Mouse (Mus musculus) neural tube, embryonic 15.5 days (tissue): ENCODE results near the gene Ugt2a3. TPM values are rescaled to one million over a fixed set of nuclear protein-coding genes. Genes with fewer than 3 reads are reported as not detected.
"Not testable (repeated sequence)": the region's sequence is repeated elsewhere in the genome, so short reads cannot be mapped to it uniquely, and the experiment has no call there.

Experiments
- ATAC-seq: fragments of 200-750 bp; cut with Nextera tagmentation; 2 replicates; pipeline ENCODE4 v1.8.0; 2017; ENCODE audit warnings: mild to moderate bottlenecking, moderate TSS enrichment, moderate library complexity; ENCODE audit not compliant: low FRiP score
- H3K27ac ChIP-seq: fragments of 300-500 bp; sonication (generic); replicated peaks from 2 replicates; pipeline ENCODE4 v1.5.1; 2015; ENCODE audit warnings: mild to moderate bottlenecking, inconsistent platforms
- H3K27me3 ChIP-seq: fragments of 300-500 bp; sonication (generic); replicated peaks from 2 replicates; pipeline ENCODE4 v1.6.1; 2015; ENCODE audit warnings: inconsistent platforms
- H3K36me3 ChIP-seq: fragments of 300-500 bp; sonication (generic); 2 replicates; pipeline ENCODE4 v1.6.1; 2015; ENCODE audit warnings: inconsistent platforms
- H3K4me1 ChIP-seq: fragments of 300-500 bp; sonication (generic); 2 replicates; pipeline ENCODE4 v1.6.1; 2015; ENCODE audit warnings: inconsistent platforms
- H3K4me2 ChIP-seq: fragments of 300-500 bp; sonication (generic); 2 replicates; pipeline ENCODE4 v1.6.1; 2015; ENCODE audit warnings: inconsistent platforms, mild to moderate bottlenecking, moderate library complexity
- H3K4me3 ChIP-seq: fragments of 300-500 bp; sonication (generic); replicated peaks from 2 replicates; pipeline ENCODE4 v1.5.1; 2015; ENCODE audit warnings: mild to moderate bottlenecking, inconsistent platforms
- H3K9ac ChIP-seq: fragments of 300-500 bp; sonication (generic); replicated peaks from 2 replicates; pipeline ENCODE4 v1.6.1; 2015; ENCODE audit warnings: mild to moderate bottlenecking, inconsistent platforms
- H3K9me3 ChIP-seq: fragments of 300-500 bp; sonication (generic); replicated peaks from 2 replicates; pipeline ENCODE4 v1.6.1; 2016; ENCODE audit warnings: inconsistent platforms
- WGBS: fragments of 180-500 bp; shearing (Covaris S2); methylation state at CpG from one replicate; pipeline ENCODE4 v1.1.7; 2015; ENCODE audit warnings: mixed read lengths; 5-methylcytosine and 5-hydroxymethylcytosine counted together
- polyA plus RNA-seq: library from polyadenylated mRNA; unstranded; fragments of >200 nt; fragmentation: Nextera tagmentation; extraction: Ambion mirVana; gene quantifications from 2 replicates; pipeline ENCODE4 v1.2.1, GENCODE M21; 2015

Ugt2a3 gene
- not detected in 2 replicates for polyA plus RNA-seq

DNA sequence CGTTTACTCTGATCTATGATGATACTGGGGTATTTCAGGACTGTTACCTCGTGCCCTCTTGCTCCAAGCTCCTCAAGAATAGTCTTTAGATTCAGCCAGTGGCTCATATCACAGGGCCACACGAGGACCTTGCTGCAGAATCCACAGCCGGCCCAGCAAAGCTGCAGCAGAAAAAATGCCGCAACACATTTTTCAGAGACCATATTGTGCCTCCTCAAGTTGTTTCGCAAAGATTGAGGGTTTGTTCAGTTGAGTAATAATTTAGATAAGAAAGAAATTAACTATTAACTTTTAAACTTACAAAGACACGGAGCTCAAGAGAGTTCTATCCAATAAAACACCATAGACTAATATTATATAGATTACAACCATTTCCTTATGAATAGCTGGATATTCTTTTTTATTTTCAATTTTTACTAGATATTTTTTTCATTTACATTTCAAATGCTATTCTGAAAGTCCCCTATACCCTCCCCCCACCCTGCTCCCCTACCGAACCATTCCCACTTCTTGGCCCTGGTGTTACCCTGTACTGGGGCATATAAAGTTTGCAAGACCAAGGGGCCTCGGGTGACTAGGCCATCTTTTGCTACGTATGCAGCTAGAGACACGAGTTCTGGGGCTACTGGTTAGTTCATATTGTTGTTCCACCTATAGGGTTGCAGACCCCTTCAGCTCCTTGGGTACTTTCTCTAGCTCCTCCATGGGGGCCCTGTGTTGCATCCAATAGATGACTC, at the start of gene Ugt2a3:
Ugt2a3 (minus strand) TSS at position 235 of the 737 bp plus-strand sequence.
- Histone ChIP-seq H3K9me3 (no peaks in the 10 kb centered on the region), H3K9ac (no peak within 1 kb of the TSS), H3K4me3 (no peak within 1 kb of the TSS), H3K4me1 (no peaks in the 10 kb centered on the region), H3K27ac (no peak within 1 kb of the TSS), H3K36me3 (no peaks in the 10 kb centered on the region), H3K4me2 (no peak within 1 kb of the TSS), H3K27me3 (no peaks in the 10 kb centered on the region)
- no peak for ATAC-seq
- WGBS, result 82% methylated on average over 11 of the region's 11 CpGs

DNA sequence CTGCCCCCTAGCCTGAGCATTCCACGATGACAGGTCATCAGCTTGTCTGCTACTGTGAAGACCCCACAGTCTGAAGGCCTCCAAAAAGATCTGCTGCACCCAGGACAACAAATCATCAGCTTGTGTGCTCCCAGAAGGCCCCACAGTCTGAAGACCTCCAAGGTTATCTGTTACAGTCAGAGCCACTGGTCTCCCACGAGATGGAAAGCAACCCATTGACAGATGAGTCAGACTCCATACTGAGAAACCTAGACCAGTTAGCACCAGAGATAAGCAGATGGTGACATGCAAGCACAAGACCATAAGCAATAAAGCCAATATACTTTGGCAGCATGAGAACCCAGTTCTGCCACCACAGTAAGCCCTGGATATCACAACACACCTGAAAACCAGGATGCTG, 43.2 kb upstream of the Ugt2a3 start:
- H3K4me1 ChIP-seq, result no peaks in the 10 kb centered on the region
- no peak overlapping the region for H3K9ac ChIP-seq
- no peak overlapping the region for H3K4me3 ChIP-seq
- no peak for ATAC-seq
- no peaks in the 10 kb centered on the region for H3K9me3 ChIP-seq
- H3K27ac ChIP-seq, result no peak overlapping the region
- H3K27me3 ChIP-seq, result no peaks in the 10 kb centered on the region
- H3K36me3 ChIP-seq, result no peaks in the 10 kb centered on the region
- H3K4me2 ChIP-seq, result no peak overlapping the region
- 78% methylated on average over 2 of the region's 2 CpGs for WGBS

DNA sequence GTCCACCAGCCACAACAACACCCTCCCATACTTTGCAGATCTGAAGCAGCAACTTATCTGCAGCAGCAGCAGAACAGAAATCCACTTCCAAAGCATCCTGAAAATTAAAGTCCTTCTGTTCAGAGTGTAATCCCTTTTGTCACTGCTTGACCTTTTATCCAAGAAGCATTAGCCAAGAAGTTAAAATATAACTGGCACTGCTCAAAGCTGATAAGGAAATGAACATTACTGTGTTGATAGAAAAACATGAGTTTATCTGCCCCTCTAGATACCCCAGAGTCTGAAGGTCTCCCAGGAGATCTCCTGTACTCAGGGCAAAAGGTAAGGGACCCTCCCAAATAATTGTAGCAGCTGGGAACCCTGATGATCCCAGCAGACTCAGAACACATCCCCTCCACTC, 42.8 kb upstream of the Ugt2a3 start:
- Histone ChIP-seq H3K27ac (no peak overlapping the region), H3K4me3 (no peak overlapping the region), H3K4me1 (no peaks in the 10 kb centered on the region), H3K9me3 (no peaks in the 10 kb centered on the region), H3K27me3 (no peaks in the 10 kb centered on the region), H3K9ac (no peak overlapping the region), H3K4me2 (no peak overlapping the region), H3K36me3 (no peaks in the 10 kb centered on the region)
- ATAC-seq, result no peak

DNA sequence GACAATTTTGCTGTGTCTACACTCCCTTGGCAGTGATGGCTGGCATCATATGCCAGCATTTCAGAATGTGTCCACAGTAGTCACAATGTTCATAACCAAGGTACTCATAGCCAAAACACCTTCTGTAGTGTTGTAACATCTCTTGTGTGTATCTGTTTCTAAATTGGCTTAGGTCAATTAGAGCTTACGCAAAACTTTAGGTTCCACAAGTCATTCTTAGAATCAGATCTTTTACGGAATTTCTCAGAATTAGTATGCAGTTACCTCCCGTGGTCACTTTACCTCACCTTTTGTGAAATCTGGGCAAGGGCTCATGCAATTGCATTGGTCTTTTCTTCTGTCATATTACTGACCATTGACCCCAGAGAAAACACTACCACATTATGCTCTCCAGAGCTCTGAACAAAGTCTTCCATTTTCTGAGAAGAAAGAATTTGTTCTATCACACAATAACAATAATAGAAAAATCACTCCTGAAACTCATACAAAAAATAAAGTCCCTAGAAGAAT, 38.9 kb upstream of the Ugt2a3 start:
- Histone ChIP-seq H3K4me3 (no peak overlapping the region), H3K4me2 (no peak overlapping the region), H3K4me1 (no peaks in the 10 kb centered on the region), H3K9ac (no peak overlapping the region), H3K27me3 (no peaks in the 10 kb centered on the region), H3K9me3 (no peaks in the 10 kb centered on the region), H3K36me3 (no peaks in the 10 kb centered on the region), H3K27ac (no peak overlapping the region)
- ATAC-seq, result no peak
- WGBS, result 96% methylated on average over 3 of the region's 3 CpGs

DNA sequence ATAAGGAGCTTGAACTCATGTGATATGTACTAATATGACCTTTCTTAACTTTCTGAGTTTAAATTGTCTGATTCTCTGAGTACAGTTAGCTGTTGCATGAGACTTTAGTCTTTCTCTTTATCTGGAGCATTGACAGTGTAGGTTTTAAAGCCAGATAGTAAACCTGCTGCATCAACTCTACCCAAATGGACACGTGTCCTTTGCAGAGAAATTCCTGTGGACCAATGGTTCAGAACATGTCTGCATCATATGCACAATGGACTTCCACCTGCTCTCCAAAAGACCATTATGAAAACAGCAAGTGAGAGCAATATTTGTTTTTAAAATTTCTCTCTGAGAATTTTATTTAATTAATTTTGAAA, 36.5 kb upstream of the Ugt2a3 start:
- Histone ChIP-seq H3K36me3 (no peaks in the 10 kb centered on the region), H3K4me3 (no peak overlapping the region)

DNA sequence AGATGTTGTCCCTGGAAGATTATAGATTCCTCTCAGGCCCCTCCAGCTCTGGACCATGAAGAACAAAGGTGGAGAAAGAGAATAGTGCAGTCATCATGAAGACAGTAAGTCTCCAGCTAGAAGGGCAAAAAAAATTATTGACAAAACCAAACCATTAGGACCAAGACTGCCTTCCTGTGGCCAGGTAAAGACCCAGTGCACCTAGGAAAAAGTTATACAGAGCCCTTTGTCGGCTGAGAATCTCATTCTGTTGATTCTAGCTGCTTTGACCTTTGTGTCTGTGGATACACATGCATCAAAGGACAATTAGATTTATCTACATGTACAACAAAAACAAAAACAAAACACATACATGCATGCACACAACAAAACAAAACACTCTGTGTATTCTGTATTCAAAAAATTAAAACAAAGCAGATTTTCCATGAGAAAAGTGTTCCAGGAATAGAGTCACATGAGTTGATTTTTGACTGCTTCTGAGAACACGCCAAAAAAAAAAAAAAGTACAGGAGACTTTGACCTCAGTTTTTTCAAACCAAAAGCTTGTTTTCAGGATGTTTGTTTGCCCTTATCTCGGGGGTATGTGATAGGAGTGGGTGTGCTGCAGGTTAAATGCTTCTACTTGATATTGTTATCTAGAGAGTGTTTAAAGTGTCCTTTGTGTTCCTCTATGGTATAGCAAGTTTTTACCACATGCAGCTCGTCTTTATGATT, 36.0 kb upstream of the Ugt2a3 start:
- not testable (repeated sequence) for H3K9ac ChIP-seq, H3K9me3 ChIP-seq, H3K4me2 ChIP-seq, H3K36me3 ChIP-seq, H3K4me3 ChIP-seq, H3K4me1 ChIP-seq, ATAC-seq, H3K27ac ChIP-seq, H3K27me3 ChIP-seq
- 71% methylated on average over 4 of the region's 4 CpGs for WGBS

More for the DNA sequence above, 36.5 kb upstream of the Ugt2a3 start:
- Histone ChIP-seq H3K4me1 (no peaks in the 10 kb centered on the region), H3K27ac (no peak overlapping the region), H3K9ac (no peak overlapping the region), H3K27me3 (no peaks in the 10 kb centered on the region), H3K4me2 (no peak overlapping the region), H3K9me3 (no peaks in the 10 kb centered on the region)
- ATAC-seq, result no peak
- WGBS, result 87% methylated on average over 1 of the region's 1 CpGs

DNA sequence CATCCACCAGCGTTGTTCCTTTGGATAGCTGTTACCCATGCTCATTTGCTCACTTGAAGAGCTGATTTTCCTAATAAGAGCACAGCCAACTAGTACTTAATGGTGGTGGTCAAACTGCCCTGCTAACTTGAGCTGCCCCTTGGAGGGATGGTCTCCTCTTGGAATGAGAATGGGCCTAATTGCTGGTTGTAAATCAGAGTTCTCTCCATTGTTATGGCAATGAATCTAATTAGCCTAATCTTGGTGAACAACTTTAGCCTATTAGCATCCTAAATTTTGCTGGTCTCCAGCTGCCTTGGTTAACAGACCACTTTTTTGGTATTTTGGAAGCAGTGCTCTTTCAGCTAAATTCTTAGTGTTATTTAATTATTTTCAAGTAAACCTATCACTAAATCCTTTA, 13.4 kb upstream of the Ugt2a3 start:
- WGBS, result 18% methylated on average over 1 of the region's 1 CpGs
- no peaks in the 10 kb centered on the region for H3K27me3 ChIP-seq
- no peaks in the 10 kb centered on the region for H3K4me1 ChIP-seq
- no peak overlapping the region for H3K4me2 ChIP-seq
- H3K9ac ChIP-seq, result no peak overlapping the region
- ATAC-seq, result no peak
- H3K36me3 ChIP-seq, result no peaks in the 10 kb centered on the region
- H3K27ac ChIP-seq, result no peak overlapping the region
- no peaks in the 10 kb centered on the region for H3K9me3 ChIP-seq
- no peak overlapping the region for H3K4me3 ChIP-seq

DNA sequence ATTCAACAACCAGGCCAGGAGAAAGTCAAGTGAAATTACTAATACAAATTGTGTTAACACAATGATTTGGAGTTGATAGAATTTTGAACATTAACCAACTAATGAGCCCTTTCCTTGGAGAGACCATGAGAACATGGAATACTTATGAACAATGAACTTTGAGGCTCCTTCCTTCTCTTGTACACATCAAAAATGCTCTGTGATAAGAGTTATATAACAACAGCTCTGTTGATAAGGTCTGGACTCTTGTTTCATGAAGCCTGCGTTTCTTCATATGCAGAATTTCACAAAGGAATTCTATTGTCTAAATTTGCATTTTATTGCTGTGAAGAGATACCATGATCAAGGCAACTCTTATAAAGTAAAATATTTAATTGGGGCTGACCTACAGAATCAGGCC, 12.2 kb upstream of the Ugt2a3 start:
- not testable (repeated sequence) for H3K9ac ChIP-seq, H3K36me3 ChIP-seq, H3K27me3 ChIP-seq, H3K9me3 ChIP-seq, H3K4me1 ChIP-seq, H3K4me2 ChIP-seq, H3K4me3 ChIP-seq, H3K27ac ChIP-seq, ATAC-seq
- 96% methylated on average over 1 of the region's 1 CpGs for WGBS

DNA sequence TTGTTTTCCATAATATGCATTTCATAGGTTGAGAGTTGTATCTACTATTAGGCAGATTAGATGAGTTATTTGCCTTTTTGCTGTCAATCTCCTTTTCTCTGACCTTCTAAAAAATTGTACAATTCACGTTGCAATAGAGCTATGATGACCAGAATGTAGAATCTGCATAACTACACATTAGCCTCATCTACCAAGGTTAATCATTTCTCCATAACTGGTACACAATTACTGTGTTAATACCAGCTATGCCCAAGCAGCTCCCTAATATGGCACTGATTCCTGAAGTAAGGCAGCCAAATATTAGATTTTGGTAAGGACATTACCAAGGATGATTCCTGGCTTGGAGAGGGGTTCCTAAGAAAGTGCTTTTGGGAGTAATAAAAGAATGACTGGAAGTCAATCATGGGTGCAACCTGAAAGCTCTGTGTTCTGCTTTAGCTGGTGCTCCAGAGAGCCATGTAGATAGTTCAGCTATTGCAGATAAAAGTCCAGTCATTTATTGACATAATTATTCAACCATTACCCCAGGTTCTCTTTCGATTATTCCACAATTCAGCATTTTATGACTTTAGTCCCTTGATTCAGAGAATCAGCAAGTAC, 10.6 kb upstream of the Ugt2a3 start:
- not testable (repeated sequence) for H3K27me3 ChIP-seq, H3K4me2 ChIP-seq, H3K9me3 ChIP-seq, H3K27ac ChIP-seq, H3K4me3 ChIP-seq, ATAC-seq, H3K9ac ChIP-seq, H3K4me1 ChIP-seq, H3K36me3 ChIP-seq
- 79% methylated on average over 2 of the region's 2 CpGs for WGBS

DNA sequence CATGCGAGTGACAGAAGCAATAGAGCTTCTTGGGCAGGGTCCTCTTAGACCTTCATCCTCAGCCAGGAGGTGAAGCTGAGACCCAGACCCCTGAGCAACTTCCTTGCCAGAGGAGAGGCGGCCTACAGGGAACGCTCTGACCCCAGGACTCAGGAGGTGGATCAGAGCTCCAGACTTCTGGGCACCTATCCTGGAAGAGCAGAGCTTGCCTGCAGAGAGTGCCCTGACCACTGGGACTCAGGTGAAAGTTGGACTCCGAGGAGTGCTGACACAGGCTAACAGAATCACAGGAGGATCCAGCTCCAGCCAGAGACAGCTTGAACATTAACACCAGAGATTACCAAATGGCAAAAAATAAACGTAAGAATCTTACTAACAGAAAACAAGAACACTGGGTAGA, 3.5 kb upstream of the Ugt2a3 start:
- Histone ChIP-seq H3K27ac (no peak overlapping the region), H3K4me1 (no peaks in the 10 kb centered on the region), H3K4me3 (no peak overlapping the region), H3K27me3 (no peaks in the 10 kb centered on the region), H3K4me2 (no peak overlapping the region), H3K9me3 (no peaks in the 10 kb centered on the region), H3K36me3 (no peaks in the 10 kb centered on the region), H3K9ac (no peak overlapping the region)
- no peak for ATAC-seq
- 95% methylated on average over 5 of the region's 5 CpGs for WGBS

DNA sequence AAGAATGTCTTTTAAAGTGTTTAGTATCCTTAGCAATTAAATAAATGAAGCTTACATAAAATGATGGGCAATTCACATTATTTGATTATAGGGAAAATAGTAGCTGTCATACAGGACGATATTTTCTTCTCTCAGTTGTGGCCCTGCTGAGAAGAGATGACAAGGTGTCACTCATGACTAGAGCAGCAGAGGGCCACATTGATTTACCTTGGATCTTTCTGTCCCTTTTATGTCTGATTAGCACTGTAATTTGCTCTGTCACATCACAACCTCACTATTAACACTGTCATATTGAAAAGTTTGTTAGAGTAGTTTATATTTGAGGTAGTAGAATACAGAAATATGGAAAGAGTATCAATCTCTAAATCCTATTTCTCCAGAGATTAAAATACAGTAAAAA, 1.8 kb downstream of the Ugt2a3 start:
- WGBS, result 69% methylated on average over 1 of the region's 1 CpGs
- H3K36me3 ChIP-seq, result no peaks in the 10 kb centered on the region
- no peak overlapping the region for H3K27ac ChIP-seq
- no peak overlapping the region for H3K9ac ChIP-seq
- H3K4me1 ChIP-seq, result no peaks in the 10 kb centered on the region
- H3K4me3 ChIP-seq, result no peak overlapping the region
- H3K27me3 ChIP-seq, result no peaks in the 10 kb centered on the region
- no peak for ATAC-seq
- H3K4me2 ChIP-seq, result no peak overlapping the region
- H3K9me3 ChIP-seq, result no peaks in the 10 kb centered on the region

DNA sequence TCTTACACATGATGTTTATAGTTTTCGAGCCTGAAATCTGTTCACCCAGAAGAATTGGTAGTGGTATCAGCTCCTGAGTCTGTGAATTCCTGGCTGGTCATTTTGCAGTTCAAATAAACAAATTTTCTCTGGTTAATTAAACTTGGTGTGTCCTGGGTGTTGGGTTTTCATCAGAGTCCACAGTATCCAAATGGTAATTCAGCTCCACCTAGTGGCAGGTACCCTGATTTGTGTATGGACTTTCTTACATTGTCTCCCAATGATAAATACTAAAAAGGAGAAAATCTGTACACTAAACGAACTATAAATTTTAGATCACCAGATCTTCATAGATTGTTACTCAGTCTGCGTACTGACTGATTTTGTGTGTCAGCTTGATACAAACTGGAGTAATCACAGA, 3.4 kb downstream of the Ugt2a3 start:
- Histone ChIP-seq H3K27me3 (no peaks in the 10 kb centered on the region), H3K36me3 (no peaks in the 10 kb centered on the region), H3K4me1 (no peaks in the 10 kb centered on the region), H3K4me3 (no peak overlapping the region), H3K27ac (no peak overlapping the region), H3K9ac (no peak overlapping the region), H3K4me2 (no peak overlapping the region), H3K9me3 (no peaks in the 10 kb centered on the region)
- no peak for ATAC-seq
- WGBS, result 75% methylated on average over 3 of the region's 3 CpGs
